Mouse (Mus musculus) ovary, adult 18-20 months (tissue): ENCODE results near the gene Fam83e.

Source experiments
- DNase-seq: peaks from one replicate; pipeline ENCODE4 v3.0.0; 2022; ENCODE audit warnings: low spot score, mixed read lengths

The Fam83e gene

DNA sequence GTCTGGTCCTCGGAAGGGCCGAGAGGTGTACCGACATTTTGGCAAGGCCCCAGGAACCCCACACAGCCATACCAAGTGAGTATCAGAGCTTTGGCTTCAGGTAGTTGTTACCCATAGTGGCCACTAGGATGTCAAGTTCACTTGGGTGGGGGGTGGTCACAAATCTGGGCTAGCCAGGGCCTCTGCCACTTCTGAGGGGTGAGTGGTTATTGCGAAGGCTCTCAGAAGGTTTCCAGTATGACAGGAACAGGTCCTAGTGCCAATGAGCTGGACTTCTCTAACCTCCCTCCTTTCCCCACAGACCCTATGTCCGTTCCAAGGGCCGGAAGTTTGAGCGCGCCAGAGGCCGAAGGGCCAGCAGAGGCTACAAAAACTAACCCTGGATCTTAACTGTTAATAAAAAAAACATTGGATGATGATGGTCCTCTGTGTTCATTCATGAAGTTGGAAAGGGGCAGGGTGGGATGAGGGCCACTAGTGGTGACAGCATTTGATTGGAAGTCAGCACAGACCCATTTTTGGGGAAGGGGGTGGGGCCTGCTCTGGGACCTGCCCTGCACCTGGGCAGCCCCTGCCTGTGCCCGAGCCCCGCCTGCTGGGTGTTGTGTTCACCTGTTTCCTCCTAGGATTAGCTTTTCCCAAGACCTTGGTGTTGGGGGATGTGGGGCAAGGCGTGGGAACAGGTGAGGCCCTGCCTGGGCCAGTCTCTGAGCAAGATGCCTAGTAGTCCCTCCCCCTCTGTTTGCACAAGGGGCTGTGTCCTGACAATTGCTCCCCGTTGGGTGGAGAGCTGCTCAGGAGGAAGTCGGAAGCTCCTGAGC lies at the start of gene Fam83e:
Fam83e (plus strand) TSS at position 800 of the 821 bp plus-strand sequence.
- DNase-seq = no peak

GRCm38 (mm10) chr7:45677627-45678295 lies 43.3 kb upstream of the Fam83e start:
- no peak for DNase-seq

GRCm38 (mm10) chr7:45678513-45678912 lies 42.5 kb upstream of the Fam83e start:
- no peak for DNase-seq

DNA sequence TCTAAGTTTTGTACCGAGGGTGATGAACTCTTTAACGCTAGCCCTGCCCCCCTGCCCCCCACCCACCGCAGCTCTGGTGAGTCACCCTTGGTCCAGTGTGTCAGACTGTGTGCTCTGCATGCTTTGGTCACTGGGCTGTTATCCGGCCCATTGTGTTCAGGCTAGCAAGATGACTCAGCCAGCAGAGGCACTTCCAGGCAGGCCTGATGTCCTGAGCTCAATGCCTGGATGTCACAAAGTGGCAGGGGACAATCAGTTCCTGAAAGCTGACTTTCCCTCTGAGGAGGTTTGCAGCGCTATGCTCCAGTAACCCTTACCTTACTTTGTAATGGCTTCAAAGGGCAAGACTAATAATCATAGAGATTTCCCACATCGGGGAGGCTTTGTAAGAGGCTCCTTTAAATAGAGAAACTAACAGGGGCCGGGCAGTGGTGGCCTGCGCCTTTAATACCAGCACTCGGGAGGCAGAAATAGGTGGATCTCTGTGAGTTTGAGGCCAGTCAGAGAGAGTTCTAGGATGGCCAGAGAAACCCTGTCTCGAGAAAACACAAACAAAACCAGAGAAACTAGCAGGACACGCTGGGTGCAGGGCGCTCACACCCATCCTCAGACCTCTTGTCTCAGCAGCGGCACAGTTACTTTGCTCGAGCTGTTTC lies 40.9 kb upstream of the Fam83e start:
- DNase-seq = no peak

DNA sequence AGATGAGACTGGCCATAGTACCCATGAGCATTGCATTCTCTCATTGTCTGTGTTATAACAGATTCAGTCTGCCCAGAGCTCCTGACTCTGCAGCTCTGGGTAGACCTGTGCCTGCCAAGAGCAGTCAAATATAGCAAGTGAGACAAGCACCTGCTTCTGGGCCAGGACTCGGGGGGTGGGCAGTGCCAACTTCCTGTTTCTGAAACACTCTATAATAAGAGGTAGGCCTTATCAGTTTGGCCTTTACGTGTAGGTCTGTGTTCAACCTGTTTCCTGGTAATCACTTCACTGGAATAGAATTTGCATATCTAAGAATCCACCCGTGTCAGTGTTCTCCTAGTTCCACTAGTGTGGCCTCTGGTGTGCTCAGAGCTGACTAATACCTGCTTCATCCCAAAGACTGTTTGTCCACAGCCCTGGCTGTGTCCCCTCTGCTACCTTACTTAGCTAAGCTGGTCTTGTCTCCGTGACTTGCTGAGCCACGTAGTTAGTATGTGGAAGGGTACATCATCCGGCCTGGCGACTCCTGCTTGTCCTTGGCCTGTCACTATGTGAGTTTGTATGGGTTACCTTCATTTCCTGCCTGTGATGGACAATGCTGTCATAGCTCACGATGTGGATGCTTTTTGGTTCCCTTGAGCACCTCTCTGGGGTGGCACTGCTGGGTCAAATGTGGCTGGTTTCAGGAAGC lies 39.8 kb upstream of the Fam83e start:
- no peak for DNase-seq

DNA sequence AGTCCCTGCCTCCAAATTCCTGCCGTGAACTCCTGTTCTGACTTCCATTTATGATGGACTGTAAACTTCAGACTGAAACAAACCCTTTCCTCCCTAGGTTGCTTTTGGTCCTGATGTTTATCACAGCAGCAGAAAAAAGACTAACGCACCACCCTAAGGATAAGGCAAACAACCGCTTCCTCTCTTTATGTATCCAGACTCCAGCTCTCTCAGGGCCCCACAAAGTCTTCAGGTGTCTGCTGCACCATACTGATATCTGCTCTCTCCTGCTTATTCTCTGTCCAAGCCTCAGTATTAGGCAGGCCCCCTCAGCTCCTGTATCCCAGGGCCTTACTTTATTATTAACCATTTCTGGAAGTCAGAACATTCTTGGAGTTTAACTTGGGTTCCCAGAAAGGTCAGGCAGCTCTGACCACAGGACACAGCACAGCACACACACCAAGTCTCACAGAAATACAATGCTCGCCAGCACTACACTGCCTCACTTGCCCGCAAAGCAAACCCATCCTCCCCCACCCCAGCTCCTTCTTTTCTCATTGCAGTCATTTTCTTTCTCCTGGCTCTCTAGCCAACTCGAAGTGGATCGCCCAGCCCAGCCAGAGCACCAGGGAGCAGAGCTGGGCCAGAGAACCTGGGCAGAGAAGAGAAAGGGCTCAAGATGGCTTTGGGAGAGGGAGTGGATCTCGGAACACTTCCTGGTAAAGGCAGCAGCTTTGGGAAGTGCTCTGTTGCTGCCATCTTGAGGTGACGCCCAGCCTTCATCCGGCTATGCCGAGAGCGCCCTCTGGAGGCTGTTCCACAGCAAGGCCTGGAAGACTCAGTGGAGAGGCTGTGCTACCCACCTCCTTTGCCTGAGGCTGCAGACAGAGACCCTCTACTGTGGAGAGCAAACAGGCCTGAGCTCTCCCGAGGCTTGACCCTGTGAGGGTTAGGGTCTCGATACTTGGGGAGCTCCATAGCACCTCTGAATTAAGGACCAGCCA lies 38.6 kb upstream of the Fam83e start:
- DNase-seq = peak; percentile 72

- DNase-seq = no peak
These were observed 37.5 kb upstream of the Fam83e start, which contains the start of gene Ntn5 for GRCm38 (mm10) chr7:45683396-45684050. Gene Ntn5 (plus strand): TSS chr7:45684022.

DNA sequence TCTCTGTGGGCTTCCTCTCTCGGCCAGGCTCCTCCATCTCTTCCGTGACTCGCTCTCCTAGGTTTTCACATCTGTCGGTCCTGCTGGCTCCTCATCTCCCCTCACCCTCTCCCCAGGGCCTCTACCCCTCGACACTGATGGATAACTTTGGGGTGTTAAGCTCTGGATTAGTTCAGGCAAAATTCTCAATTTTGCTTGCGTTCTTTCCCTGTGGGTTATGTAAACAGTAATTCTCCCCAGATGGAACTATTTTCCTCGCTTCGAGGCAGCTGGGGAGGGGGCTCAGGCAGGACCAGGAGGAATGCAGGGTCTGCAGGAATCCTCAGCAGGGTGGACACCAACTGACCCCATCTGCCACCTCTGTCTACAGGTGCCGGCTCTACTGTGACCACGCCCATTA lies 35.2 kb upstream of the Fam83e start:
- no peak for DNase-seq

GRCm38 (mm10) chr7:45686841-45687240 lies 34.2 kb upstream of the Fam83e start:
- no peak for DNase-seq

GRCm38 (mm10) chr7:45689099-45689498 lies 31.9 kb upstream of the Fam83e start:
- no peak for DNase-seq

DNA sequence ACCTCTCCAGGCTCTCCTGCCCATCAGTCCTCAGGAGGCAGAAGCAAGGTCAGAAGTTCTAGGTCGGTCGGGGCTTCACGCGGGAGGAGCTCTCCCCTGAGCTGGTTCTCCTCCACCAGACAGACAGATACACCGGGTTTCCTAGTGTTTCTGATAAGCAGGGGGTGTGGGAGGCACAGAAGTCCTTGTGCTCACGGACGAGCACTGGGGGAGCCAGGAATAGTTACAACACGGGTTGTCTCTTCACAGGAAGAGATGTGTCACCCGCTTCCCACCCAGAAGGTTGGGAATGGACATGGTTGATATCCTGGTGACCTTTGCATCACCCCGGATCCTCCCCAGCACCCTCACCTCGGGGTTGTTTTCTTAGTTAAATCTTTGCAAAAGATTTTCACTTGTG lies 31.2 kb upstream of the Fam83e start:
- DNase-seq = no peak

- no peak for DNase-seq
These were observed 28.6 kb upstream of the Fam83e start for GRCm38 (mm10) chr7:45692364-45692763.

GRCm38 (mm10) chr7:45693921-45694591 lies 27.0 kb upstream of the Fam83e start, which contains the start of gene Sec1:
Gene Sec1 (minus strand): TSS chr7:45694402.
- DNase-seq = no peak

DNA sequence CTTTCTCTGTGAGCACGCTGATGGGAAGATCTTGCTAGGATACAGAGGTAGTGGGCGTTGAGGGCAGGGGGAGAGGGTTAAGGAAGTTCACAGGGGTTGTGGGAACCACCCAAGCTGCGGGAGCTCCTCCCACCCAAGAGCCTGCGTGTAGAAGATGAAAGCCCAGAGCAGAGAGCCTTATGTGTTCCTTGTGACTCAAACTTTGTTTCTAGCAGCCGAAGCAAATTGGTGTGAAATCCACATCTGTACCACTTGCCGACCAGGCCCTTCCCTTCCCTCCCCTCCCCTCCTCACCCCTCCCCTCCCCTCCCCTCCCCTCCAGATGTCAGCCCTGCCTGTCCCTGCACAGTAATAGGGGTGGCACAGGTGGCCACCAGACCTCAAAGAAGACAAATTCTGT lies 25.9 kb upstream of the Fam83e start:
- no peak for DNase-seq

GRCm38 (mm10) chr7:45697894-45698293 lies 23.1 kb upstream of the Fam83e start:
- no peak for DNase-seq

DNA sequence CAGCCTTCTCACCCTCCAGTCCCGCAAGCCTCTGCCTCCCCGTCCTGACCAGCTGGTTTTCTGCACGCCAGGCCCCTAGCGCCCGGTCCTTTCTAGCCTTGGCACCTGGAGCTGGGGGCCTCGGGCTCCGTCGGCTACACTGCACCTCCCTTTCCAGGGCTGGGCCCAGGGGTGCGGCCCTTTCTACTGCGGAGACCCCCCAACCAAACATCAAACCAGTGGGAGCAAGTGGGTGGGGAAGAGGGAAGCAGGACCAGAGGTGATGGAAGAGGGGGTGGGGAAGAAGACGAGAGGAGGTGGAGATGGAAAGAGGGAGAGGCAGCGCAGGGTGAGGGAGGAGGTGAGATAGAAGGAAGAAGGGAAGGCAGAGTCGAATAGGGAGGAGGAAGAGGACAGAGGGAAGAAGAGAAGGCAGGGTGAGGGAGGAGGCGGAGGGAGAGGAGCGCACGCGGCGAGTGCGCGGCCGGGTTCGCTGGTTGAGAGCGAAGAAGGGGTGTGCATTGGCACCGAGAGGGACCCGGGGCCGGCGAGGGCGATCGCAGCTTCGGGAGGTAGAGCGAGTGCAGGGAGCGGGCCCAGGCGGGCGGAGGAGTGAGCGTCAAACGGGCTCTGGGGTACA lies 21.4 kb upstream of the Fam83e start, which contains the start of gene Car11:
Car11 (plus strand) TSS at position 321 of the 619 bp plus-strand sequence.
- no peak for DNase-seq

DNA sequence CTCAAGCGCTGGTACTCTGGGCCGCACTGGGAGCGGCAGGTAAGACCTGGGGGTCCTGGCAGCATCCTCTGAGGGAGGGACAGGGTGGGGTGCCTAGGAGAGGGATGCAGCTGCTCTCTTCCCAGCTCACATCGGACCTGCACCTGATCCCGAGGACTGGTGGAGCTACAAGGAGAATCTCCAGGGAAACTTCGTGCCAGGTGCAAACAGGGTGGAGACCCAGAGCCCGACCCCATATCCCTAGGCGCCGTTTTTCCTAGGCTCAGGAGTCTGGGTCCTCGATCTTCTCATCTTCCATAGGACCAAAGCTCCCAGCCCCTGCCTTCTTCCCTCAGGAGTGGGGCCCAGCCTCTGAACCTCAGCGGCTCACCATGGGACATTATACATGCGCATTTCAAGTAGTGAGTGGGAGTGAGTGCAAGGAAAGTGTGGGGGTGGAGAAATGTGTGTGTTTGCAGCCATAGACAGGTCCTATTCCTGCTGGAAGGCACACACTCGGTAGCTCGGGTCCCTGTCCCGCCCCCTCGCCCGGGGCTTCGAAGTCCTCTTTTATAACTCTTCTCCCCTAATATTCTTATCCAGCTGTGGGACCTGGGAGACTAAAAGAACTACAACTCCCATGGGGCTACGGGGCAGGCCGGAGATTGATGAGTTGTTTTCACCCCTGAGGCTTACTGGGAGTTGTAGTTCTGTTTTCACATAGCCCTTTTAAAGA lies 20.6 kb upstream of the Fam83e start:
- no peak for DNase-seq

DNA sequence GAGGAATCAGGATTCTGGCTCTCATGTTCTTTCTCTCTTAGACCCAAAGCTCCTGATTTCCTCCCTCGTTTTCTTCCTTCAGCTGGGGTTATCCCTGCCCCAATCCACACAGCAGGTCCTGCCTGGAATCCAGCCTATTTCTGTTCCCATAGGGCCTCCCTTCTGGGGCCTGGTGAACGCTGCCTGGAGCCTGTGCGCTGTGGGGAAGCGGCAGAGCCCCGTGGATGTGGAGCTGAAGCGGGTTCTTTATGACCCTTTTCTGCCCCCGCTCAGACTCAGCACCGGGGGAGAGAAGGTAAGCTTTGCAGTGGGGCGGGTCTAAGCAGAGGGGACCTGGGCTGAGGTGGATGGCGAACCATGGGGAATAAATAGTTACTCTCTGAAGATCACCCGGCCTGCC lies 19.9 kb upstream of the Fam83e start:
- no peak for DNase-seq

- no peak for DNase-seq
These were observed 19.4 kb upstream of the Fam83e start for GRCm38 (mm10) chr7:45701607-45702006.
